Mouse (Mus musculus): ENCODE measurements at regions not wholly inside any gene's neighbourhood (a gene's known extent, or its start where the extent isn't known, plus 50 kb on each side); places are given as distances from the start of the nearest gene placed in this dataset.

GRCm38 (mm10) chr4:56483708-56484107 is 256.2 kb upstream of the Gm26657 start:
- no peak for DNase-seq (ENCODE audit: low spot score in 2 of 2)

DNA sequence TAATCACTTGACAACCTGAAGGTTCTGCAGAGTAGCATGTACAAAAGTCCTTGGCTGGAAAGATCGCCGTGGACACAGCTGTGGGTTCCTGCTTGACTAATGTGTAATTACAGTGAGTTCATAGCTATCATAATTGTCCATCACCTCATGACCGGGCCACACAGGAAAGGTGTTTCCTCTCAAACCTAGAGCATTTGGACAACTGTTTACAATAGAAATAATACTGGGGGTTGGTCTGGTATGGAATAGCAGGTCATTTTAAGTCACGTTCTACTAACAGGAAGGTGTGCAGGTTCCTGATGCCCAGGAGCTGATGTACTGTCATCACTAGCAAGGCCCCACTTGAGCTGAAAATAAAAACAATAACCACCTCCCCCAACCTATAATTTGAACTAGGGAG is 283.1 kb upstream of the Gm26657 start:
- no peak for DNase-seq (ENCODE audit: low spot score in 2 of 2)

GRCm38 (mm10) chr4:56421575-56421974 is 318.3 kb upstream of the Gm26657 start:
- DNase-seq (ENCODE audit: low spot score in 2 of 2), result no peak

- DNase-seq (ENCODE audit: low spot score in 2 of 2), result no peak
Measured at GRCm38 (mm10) chr4:56419122-56419913, 320.6 kb upstream of the Gm26657 start.

DNA sequence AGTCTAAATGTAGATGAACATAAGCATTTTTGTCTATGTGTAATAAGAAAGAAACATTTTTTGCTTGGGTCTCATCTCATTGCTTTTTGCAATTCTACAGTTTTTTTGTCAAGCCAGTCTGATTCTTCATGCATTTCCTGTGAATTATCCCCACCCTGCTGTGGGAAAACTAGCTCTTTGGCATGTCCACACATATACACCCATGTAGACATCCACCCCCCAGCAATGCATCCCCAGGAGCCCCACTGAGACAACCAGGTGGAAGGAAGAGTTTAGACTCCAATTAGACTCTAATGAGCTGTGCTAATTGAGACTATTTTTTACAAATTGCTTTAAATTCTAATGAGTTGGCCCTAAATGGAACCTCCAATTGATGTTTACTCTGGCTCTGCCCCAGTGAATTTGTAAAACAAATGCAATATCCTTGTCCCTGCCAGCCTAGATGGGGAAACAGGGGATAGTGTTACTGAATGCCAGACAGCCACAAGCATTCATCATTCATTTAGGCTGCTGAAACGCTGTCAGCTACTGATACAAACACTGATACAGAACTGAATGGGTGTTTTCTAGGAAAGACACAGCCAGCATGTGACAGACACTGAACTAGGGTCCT is 328.7 kb upstream of the Gm26657 start:
- DNase-seq (ENCODE audit: low spot score in 2 of 2), result no peak

GRCm38 (mm10) chr4:56393793-56394192 is 346.1 kb upstream of the Gm26657 start:
- DNase-seq (ENCODE audit: low spot score in 2 of 2), result no peak

DNA sequence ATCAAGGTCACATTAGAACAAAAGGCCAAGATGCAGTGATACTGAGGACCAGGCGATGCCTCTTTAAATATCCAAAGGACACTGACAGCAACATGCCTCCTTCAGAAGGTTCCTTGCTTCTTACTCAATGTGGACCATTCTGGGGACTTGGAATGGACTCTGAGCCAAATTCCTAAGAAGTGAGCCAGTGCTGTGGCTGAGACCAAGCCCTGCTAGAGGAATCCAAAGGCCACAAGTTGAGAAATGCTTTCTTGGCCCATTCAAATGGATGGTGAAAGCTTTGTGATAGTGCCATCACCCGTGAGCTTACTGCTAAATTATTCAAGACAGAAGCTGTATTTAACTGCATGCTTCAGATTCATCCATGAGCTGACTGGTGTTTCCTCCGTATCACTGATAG is 352.8 kb upstream of the Gm26657 start:
- no peak for DNase-seq (ENCODE audit: low spot score in 2 of 2)

DNA sequence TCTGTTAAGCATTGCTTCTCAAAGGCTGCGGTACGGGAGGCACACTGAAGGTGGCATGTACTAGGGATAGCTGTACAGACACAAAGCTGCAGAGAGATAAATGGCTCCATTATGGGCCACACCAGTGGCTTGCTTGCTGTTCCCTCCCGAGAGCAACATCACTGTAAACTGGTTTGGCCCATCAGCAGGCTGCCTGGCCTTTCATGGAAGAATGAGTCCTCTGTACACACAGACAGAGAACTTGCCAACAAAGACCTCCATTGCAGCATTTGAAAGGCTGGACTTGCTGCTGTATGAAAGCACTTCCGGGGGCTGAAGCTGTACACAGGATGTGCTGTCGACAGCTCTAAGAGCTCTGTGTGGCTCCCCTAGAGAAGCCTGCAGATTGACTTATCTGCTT is 364.1 kb upstream of the Gm26657 start:
- no peak for DNase-seq (ENCODE audit: low spot score in 2 of 2)

GRCm38 (mm10) chr4:56374466-56374865 is 365.4 kb upstream of the Gm26657 start:
- peak in 1 of 2 experiments; percentile 15 for DNase-seq (ENCODE audit: low spot score in 2 of 2)

DNA sequence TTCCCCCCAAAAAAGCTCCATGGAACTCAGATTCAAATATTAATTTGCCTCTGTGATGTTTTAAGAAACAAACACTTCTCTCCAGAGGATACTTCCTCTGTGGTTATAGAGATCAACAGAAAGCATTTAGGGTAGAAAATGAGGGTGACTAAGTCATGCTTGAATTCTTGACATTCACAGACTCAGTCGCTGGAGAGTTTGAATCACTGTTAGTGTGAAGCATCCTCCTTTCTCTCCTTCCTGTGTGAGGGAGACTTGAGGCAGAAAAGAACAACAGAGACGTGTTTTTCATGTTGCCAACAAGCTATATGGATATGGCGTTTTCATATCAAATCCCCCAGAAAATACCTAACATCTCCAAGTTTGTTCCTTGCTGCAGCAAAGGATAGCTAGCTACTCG is 366.1 kb upstream of the Gm26657 start:
- no peak for DNase-seq (ENCODE audit: low spot score in 2 of 2)

DNA sequence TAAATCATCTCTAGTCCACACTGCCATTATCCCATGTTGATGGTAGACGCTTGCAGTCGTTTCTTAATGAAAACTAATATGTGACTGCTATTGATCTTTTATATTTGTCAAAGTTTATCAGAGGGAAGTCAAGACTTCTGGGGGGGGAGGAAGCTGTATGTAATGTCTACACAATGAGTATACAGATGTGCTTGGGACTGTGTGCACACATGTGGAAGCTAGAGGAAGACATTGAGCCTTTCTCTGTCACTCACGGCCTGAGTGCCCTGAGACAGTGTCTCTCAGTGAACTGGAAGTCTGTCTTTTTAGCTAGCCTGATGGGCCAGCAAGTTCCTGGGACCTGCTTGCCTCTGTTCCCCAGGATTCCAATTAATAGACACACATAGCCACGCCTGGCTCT is 366.7 kb upstream of the Gm26657 start:
- no peak for DNase-seq (ENCODE audit: low spot score in 2 of 2)

- DNase-seq (ENCODE audit: low spot score in 2 of 2), result no peak
Measured at GRCm38 (mm10) chr4:56372711-56373110, 367.2 kb upstream of the Gm26657 start.

- no peak for DNase-seq (ENCODE audit: low spot score in 2 of 2)
Measured at GRCm38 (mm10) chr4:56364594-56364993, 375.3 kb upstream of the Gm26657 start.

DNA sequence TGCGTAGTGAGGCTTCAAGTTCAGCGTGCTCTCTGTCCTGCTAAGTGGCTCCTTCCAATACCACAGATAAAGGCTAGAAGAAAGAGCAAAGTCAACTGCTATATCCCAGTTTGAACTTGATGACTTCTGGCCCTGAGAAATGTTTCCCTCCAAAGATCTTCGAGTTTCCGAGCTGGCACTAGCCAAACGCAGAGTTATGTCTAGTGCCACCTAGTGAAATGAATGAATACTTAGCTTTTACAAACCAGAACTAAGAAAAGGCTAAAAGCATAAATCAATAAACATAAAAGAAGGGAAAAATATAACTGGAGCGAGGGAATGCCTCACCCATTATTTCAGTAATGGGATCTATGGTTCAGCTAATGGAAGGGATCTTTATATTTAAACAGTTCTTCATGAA is 377.7 kb upstream of the Gm26657 start:
- no peak for DNase-seq (ENCODE audit: low spot score in 2 of 2)

DNA sequence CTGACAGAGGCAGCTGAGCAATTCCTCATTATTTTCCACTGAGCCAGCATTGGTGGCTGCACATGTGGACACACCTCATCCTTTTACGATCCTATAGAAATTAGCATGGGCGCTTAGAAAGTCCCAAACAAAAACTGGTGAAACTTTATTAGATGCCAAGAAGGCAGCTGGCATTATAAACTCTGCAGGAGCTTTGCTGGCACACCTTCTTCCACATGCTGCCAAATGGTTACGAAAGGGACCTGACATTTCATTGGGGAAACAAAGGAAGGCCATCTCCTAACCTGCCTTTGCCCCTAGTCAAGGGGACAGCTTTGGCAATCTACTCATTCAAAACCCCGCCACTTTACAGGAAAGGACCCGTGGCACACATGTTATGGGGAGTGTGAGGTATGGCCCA is 390.7 kb upstream of the Gm26657 start:
- DNase-seq (ENCODE audit: low spot score in 2 of 2), result no peak

DNA sequence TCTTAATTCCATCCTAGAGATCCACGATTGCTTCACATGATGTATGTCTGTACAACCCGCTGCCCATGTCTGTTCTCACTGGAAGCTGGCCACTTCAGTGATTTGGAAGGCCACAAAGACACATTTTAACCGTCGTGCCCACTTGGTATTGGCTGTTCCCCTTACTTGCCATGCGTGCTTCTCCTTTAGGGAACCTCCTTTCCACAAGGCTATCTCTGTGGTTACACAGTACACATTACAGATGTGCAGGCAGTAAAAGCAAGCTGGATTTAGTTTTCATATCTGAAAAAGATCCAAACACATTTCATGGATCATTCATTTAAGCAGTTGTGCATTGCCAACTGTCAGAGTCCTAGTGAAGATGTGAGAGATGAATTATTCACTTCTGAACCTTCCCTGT is 414.7 kb upstream of the Gm26657 start:
- no peak for DNase-seq (ENCODE audit: low spot score in 2 of 2)

DNA sequence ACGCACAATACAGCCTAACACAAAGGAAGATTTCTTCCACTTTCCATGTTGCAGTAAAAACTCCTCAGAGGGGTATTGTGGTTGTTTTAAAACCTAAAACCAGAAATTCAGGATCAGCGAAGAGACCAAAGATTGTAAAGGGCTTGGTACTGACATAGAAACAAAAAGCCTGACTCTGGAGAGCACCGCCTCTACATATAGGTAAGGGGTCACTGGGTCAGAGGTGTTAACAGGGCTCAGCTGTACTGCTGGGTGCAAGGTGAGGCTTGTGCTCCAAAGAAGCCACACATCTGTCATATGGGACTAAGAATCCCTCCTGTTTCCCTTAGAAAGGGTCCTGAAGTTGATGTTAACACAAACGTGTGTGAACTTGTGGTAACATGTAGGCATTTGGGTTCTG is 420.7 kb upstream of the Gm26657 start:
- no peak for DNase-seq (ENCODE audit: low spot score in 2 of 2)

DNA sequence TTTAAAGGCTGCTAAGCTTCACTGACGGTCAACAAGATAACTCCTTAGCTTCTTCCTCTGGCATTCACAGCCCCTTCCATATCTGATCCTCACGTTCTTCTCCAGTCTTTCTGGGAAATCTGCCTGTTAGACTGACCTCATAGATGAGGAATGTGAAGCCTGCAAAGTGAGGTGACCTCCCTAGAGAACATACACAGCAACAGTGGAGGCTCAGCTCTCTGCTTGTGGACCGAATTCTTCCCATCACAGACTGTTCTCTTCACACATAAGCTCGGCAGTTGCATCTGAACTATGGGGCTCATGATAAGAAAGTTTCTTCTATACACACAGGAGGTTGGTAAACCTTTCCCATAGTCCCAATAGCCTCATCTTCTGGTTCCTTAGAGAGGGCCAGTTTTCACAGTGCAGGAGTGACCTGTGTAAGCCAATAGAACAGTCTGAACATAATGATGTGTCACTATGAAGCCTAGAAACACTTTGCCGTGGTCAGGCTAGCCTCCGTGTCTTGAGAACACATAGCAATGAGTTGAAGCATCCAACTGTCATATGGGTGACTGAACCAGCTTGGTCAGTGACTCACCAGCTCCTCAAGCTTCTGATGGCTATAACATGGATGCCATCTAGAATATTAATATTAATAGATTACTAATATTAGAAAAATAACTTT is 434.1 kb upstream of the Gm26657 start:
- no peak for DNase-seq (ENCODE audit: low spot score in 2 of 2)

DNA sequence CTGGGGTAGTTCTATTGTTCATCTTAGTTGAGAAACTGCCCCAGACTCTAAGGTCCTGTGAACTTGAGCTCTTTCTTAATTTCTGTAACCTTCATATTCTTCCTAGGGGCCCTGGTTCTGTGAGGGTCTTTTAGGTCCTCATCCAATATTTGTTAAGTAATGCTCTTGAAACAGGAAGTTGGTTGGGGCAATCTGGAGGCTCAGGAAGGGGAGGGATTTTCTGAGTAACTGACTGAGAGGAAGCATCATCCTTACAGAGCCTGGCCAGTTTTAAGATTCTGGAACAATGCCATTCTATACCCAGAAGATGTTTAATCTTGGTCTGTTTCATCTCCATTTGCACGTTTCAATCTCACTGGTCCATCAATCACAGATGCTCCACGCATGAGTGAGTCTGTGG is 435.6 kb upstream of the Gm26657 start:
- no peak for DNase-seq (ENCODE audit: low spot score in 2 of 2)

DNA sequence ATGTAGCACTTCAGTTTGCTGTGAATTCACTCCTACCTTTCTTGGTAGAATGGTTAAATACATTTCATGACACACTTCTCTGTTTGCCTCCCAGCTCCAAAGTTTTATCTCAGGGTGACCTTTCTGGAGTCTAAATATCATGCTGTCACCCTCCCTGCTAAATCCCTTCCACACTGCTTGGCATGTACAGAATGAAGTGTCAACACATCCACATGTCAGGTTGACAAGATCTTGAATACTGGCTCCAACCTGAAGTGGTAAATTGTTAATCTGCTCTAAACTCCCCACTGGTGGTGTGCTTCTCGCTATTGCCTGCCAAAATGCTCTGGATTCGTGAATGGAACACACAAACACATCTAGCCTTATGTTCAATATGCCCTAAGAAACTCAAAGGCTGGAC is 451.9 kb upstream of the Gm26657 start:
- no peak for DNase-seq (ENCODE audit: low spot score in 2 of 2)

DNA sequence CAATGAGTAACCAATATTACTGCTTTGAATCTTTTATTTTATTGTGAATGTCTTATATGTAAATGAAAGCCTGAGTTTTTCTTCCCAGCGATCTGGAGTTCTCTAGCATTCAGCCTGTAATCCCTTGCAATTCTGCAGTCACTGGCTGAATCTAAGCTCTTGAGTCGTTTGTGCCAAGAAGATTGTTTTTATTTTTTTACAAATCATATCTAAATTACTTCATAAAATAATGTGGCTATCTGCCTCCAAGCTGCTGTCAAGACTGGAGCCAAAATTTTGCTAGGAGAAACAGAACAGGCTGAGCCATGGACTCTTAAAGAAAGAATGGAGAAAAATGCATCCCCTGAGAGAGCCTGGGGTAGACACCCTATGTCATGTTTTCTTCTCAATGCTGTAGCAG is 455.4 kb upstream of the Gm26657 start:
- DNase-seq (ENCODE audit: low spot score in 2 of 2), result no peak

GRCm38 (mm10) chr4:56275836-56276235 is 464.0 kb upstream of the Gm26657 start:
- DNase-seq (ENCODE audit: low spot score in 2 of 2), result no peak

DNA sequence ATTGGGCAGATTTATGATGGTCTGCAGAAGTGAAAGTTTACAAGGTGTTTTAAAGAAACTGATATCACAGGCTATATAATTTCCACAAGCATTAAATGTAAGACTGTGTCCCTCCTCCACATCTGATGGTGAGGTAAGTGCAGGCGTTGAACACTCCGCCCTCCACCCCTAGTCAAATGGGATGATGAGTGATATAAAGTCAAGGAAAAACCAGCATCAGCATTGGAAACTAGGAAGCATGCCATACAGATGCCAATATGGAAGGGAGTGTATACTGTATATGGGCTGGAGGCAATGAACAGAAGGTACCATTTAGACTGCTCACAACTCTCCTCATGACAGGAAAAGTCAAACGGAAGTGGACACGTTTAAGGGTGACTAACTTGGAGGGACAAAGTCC is 468.5 kb upstream of the Gm26657 start:
- no peak for DNase-seq (ENCODE audit: low spot score in 2 of 2)

All from thymus, postnatal 10 days (tissue).